Mouse (Mus musculus): ENCODE measurements around the gene Nhlrc4. TPM values are rescaled to one million over a fixed set of nuclear protein-coding genes. Genes with fewer than 3 reads are reported as not detected.

Gene Nhlrc4
- total and polyA plus RNA-seq, 3 experiments: 0.33 to 2.7 (median 0.38) TPM

DNA sequence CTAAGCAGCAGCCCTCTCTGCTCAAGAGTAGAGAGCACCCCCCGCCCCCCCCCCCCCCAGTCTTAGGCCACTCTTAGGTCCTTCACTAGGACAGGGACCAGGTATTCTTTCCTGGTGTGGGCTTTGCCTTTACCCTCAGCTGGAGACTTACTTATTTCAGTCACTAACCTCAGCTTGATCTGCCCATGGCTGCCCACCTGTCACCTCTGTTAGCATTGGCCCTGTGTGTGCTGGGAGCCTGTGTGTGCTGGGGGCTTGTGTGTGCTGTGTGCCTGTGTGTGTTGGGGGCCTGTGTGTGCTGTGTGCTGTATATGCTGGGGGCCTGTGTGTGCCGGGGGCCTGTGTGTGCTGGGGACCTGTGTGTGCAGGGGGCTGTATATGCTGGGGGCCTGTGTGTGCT, 9.9 kb upstream of the Nhlrc4 start:
- no peak for DNase-seq (ENCODE audit: low spot score)
- Histone ChIP-seq H3K4me3 (ENCODE audit: low read depth, low read length) (no peak overlapping the region), H3K27me3 (ENCODE audit: insufficient read depth, low read length) (peaks cover 38% of the 10 kb centered on the region), H3K36me3 (replicated peaks) (peaks cover 38% of the 10 kb centered on the region), H3K4me1 (ENCODE audit: insufficient read depth, low read depth, low read length) (peaks cover 30% of the 10 kb centered on the region), H3K9me3 (replicated peaks) (peaks cover 5% of the 10 kb centered on the region)
- TF ChIP-seq GATA2 (IDR thresholded peaks at IDR 0.05; ENCODE audit: borderline replicate concordance, low read depth, low read length) (no peak), CTCF (IDR thresholded peaks at IDR 0.05; ENCODE audit: low read depth, low read length) (no peak), TAL1 (conservative IDR thresholded peaks at IDR 0.05; ENCODE audit: low read depth, low read length) (no peak), GATA1 (IDR thresholded peaks at IDR 0.05; ENCODE audit: borderline replicate concordance, low read length) (no peak), POLR2AphosphoS5 (IDR thresholded peaks at IDR 0.05; ENCODE audit: insufficient replicate concordance, low read depth, low read length) (no peak)
- ATAC-seq (ENCODE audit: extremely low read depth, insufficient number of reproducible peaks, low FRiP score, poor library complexity, severe bottlenecking): no peak

DNA sequence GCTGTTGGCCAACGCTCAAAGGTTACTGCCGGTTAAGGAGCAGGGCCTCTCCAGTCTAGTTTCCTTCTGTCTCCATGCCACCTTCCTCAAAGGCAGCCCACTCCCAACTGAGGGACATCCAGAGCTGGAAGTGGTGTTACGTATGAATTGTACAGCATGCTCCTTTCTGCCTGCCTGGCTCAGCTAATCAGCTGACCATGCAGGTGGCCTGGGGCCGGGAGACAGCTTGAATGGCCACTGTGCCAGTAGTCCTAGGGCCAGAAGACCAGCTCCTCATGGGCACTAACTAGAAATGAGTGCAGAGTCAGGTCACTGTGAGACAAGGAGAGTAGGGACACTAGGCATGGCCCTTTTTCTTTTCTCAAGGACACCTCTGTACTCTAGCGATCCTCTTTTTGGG, 8.4 kb upstream of the Nhlrc4 start:
- ATAC-seq (ENCODE audit: extremely low read depth, insufficient number of reproducible peaks, low FRiP score, poor library complexity, severe bottlenecking) (no peak), DNase-seq (ENCODE audit: low spot score) (no peak)
- Histone ChIP-seq H3K9me3 (replicated peaks) (peaks cover 5% of the 10 kb centered on the region), H3K27me3 (ENCODE audit: insufficient read depth, low read length) (peaks cover 38% of the 10 kb centered on the region), H3K4me1 (ENCODE audit: insufficient read depth, low read depth, low read length) (peaks cover 28% of the 10 kb centered on the region), H3K36me3 (replicated peaks) (peaks cover 22% of the 10 kb centered on the region), H3K4me3 (ENCODE audit: low read depth, low read length) (no peak overlapping the region)
- no peak for TF ChIP-seq GATA1 (IDR thresholded peaks at IDR 0.05; ENCODE audit: borderline replicate concordance, low read length)
- TF ChIP-seq TAL1 (conservative IDR thresholded peaks at IDR 0.05; ENCODE audit: low read depth, low read length): no peak
- no peak for TF ChIP-seq GATA2 (IDR thresholded peaks at IDR 0.05; ENCODE audit: borderline replicate concordance, low read depth, low read length)
- TF ChIP-seq POLR2AphosphoS5 (IDR thresholded peaks at IDR 0.05; ENCODE audit: insufficient replicate concordance, low read depth, low read length): no peak
- no peak for TF ChIP-seq CTCF (IDR thresholded peaks at IDR 0.05; ENCODE audit: low read depth, low read length)

DNA sequence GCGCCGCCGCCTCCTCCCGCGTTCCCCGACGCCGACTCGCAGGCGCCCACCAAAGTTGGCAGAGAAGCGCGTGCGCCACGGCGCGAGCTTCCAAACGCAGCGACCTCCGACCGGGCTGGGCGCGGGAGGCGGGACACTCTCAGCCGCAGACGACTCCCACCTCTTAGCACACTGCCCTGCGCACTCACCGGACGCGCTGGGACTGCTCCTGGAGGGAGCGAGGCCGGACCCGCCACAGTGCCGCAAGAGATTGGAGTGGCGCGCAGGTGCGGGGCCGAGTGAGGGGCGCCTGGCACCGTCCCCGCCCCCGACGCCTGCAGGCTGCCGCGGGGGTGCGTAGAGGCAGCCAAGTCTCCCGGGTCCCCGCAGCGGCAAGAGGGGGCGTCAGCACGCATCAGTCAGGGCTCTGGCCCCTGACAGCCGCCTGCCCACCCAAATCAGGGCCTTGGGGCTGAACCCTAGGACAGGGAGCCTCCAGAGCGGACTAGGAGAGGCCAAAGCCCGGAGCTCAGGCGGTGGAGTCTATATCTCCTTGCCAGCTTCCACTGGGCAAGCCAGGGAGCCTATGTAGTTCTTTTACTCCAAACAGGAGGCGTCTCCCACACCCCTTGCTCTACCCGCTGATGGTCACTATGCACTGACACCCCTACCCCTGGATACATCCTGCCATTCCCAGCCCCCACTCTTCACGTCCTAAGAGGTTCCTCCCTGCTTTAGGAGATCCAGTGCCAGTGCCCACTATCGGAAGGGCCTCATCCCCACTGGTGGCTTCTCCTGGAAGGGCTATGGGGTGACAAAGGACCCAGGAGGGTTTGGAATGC, 7.3 kb upstream of the Nhlrc4 start, which contains the start of gene A930017K11Rik:
Gene A930017K11Rik, minus strand, starts transcription at position 763 of the 821 bp plus-strand sequence.
- ATAC-seq (ENCODE audit: extremely low read depth, insufficient number of reproducible peaks, low FRiP score, poor library complexity, severe bottlenecking): no peak
- no peak for DNase-seq (ENCODE audit: low spot score)
- Histone ChIP-seq H3K9me3 (replicated peaks) (peaks cover 5% of the 10 kb centered on the region), H3K27me3 (ENCODE audit: insufficient read depth, low read length) (peaks cover 38% of the 10 kb centered on the region), H3K36me3 (replicated peaks) (peaks cover 11% of the 10 kb centered on the region), H3K4me3 (ENCODE audit: low read depth, low read length) (peak within 1 kb of the TSS; percentile 38; the same call in 1 of the 2 replicates), H3K4me1 (ENCODE audit: insufficient read depth, low read depth, low read length) (peaks cover 38% of the 10 kb centered on the region)
- TF ChIP-seq POLR2AphosphoS5 (IDR thresholded peaks at IDR 0.05; ENCODE audit: insufficient replicate concordance, low read depth, low read length) (no peak), CTCF (IDR thresholded peaks at IDR 0.05; ENCODE audit: low read depth, low read length) (no peak), GATA1 (IDR thresholded peaks at IDR 0.05; ENCODE audit: borderline replicate concordance, low read length) (no peak), TAL1 (conservative IDR thresholded peaks at IDR 0.05; ENCODE audit: low read depth, low read length) (no peak), GATA2 (IDR thresholded peaks at IDR 0.05; ENCODE audit: borderline replicate concordance, low read depth, low read length) (no peak)

DNA sequence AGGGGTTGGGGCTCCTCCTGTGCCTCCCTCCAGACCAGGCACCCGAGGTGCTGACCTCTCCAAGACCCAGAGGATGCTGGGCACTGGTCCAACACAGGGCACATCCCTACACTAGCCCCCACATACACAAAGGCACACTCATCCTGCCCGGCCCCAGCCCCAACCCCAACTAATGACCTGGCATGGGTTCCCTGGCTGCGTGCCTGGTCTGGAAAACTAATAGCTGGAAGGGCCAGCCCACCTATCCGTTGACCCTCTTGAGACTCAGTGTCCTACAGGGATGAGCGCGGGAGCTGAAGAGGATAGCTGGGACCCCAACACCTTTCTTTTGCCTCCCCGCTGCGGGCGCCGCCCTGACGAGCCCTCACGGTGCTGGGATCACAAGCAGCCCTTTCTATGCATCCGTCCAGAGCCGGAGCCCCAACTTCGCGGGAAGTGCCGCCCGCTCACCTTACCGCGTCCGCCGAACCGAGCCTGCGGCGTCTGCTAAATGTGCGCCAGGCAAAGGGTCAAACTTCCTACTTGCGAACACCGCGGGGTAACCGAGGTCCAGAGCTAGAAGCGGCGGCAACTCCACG, 6.6 kb upstream of the Nhlrc4 start:
- Histone ChIP-seq H3K9me3 (replicated peaks) (peaks cover 5% of the 10 kb centered on the region), H3K4me3 (ENCODE audit: low read depth, low read length) (peak overlapping the region; percentile 38; the same call in 1 of the 2 replicates), H3K27me3 (ENCODE audit: insufficient read depth, low read length) (peaks cover 38% of the 10 kb centered on the region), H3K4me1 (ENCODE audit: insufficient read depth, low read depth, low read length) (peaks cover 45% of the 10 kb centered on the region), H3K36me3 (replicated peaks) (peaks cover 5% of the 10 kb centered on the region)
- DNase-seq (ENCODE audit: low spot score) (no peak), ATAC-seq (ENCODE audit: extremely low read depth, insufficient number of reproducible peaks, low FRiP score, poor library complexity, severe bottlenecking) (no peak)
- TF ChIP-seq GATA1 (IDR thresholded peaks at IDR 0.05; ENCODE audit: borderline replicate concordance, low read length): no peak
- no peak for TF ChIP-seq POLR2AphosphoS5 (IDR thresholded peaks at IDR 0.05; ENCODE audit: insufficient replicate concordance, low read depth, low read length)
- no peak for TF ChIP-seq CTCF (IDR thresholded peaks at IDR 0.05; ENCODE audit: low read depth, low read length)
- TF ChIP-seq TAL1 (conservative IDR thresholded peaks at IDR 0.05; ENCODE audit: low read depth, low read length): no peak
- TF ChIP-seq GATA2 (IDR thresholded peaks at IDR 0.05; ENCODE audit: borderline replicate concordance, low read depth, low read length): no peak

DNA sequence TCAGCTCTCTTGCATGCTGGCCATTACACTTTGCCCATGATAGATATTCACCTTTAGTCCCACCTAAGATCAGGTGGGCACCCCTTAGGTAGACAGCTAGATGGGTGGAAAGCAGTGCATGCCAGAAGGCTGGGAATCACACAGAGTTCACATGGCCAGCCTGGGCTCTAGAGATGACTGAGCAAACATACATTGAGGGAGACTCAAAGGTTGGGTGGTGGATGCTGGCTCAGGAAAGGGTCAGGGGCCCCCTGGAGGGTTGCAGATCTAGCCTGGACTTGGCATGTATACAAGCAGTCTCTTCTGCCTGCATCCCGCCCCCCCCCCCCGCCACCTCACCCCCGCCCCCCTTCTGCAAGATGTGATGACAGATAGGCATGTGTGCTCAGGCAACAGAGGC, 5.9 kb upstream of the Nhlrc4 start:
- no peak for DNase-seq (ENCODE audit: low spot score)
- H3K27me3 ChIP-seq (ENCODE audit: insufficient read depth, low read length): peaks cover 38% of the 10 kb centered on the region
- peaks cover 51% of the 10 kb centered on the region for H3K4me1 ChIP-seq (ENCODE audit: insufficient read depth, low read depth, low read length)

DNA sequence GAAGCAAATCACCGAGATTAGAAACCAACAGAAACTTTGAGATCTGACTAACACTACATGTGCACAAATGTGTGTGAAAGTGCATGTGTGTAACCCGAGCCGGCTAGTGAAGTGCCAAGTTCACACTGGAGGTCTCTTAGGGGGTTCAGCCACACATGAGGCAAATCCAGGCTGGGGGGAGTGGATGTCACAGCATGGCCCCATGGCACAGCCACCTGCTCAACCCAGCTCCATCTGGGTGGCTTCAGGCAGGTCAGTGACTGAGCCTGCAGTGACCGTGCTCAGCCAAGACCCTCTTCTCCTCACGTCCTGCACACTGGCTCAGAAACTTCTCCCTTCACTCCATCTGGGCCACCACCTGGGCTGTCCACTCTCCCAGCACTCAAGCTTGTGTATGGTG, 5.2 kb upstream of the Nhlrc4 start:
- no peak for TF ChIP-seq CTCF (IDR thresholded peaks at IDR 0.05; ENCODE audit: low read depth, low read length)
- TF ChIP-seq TAL1 (conservative IDR thresholded peaks at IDR 0.05; ENCODE audit: low read depth, low read length): no peak
- TF ChIP-seq GATA2 (IDR thresholded peaks at IDR 0.05; ENCODE audit: borderline replicate concordance, low read depth, low read length): no peak
- TF ChIP-seq GATA1 (IDR thresholded peaks at IDR 0.05; ENCODE audit: borderline replicate concordance, low read length): no peak
- TF ChIP-seq POLR2AphosphoS5 (IDR thresholded peaks at IDR 0.05; ENCODE audit: insufficient replicate concordance, low read depth, low read length): no peak
- H3K4me3 ChIP-seq (ENCODE audit: low read depth, low read length): no peak overlapping the region
- no peak for ATAC-seq (ENCODE audit: extremely low read depth, insufficient number of reproducible peaks, low FRiP score, poor library complexity, severe bottlenecking)
- no peak for DNase-seq (ENCODE audit: low spot score)
- peaks cover 5% of the 10 kb centered on the region for H3K9me3 ChIP-seq (replicated peaks)
- peaks cover 59% of the 10 kb centered on the region for H3K4me1 ChIP-seq (ENCODE audit: insufficient read depth, low read depth, low read length)
- H3K36me3 ChIP-seq (replicated peaks): no peaks in the 10 kb centered on the region
- peaks cover 38% of the 10 kb centered on the region for H3K27me3 ChIP-seq (ENCODE audit: insufficient read depth, low read length)

More for the DNA sequence above, 5.9 kb upstream of the Nhlrc4 start:
- ATAC-seq (ENCODE audit: extremely low read depth, insufficient number of reproducible peaks, low FRiP score, poor library complexity, severe bottlenecking): no peak
- TF ChIP-seq POLR2AphosphoS5 (IDR thresholded peaks at IDR 0.05; ENCODE audit: insufficient replicate concordance, low read depth, low read length): no peak
- TF ChIP-seq GATA2 (IDR thresholded peaks at IDR 0.05; ENCODE audit: borderline replicate concordance, low read depth, low read length): no peak
- TF ChIP-seq CTCF (IDR thresholded peaks at IDR 0.05; ENCODE audit: low read depth, low read length): no peak
- no peak for TF ChIP-seq TAL1 (conservative IDR thresholded peaks at IDR 0.05; ENCODE audit: low read depth, low read length)
- TF ChIP-seq GATA1 (IDR thresholded peaks at IDR 0.05; ENCODE audit: borderline replicate concordance, low read length): no peak
- peaks cover 3% of the 10 kb centered on the region for H3K36me3 ChIP-seq (replicated peaks)
- peaks cover 5% of the 10 kb centered on the region for H3K9me3 ChIP-seq (replicated peaks)
- peak overlapping the region; percentile 38; the same call in 1 of the 2 replicates for H3K4me3 ChIP-seq (ENCODE audit: low read depth, low read length)
